Mouse (Mus musculus) lung, embryonic 14.5 days (tissue): ENCODE data around the gene Noxo1. TPM values are rescaled to one million over a fixed set of nuclear protein-coding genes. Genes with fewer than 3 reads are reported as not detected.

Source experiments
- ATAC-seq: fragments of 200-750 bp; cut with Nextera tagmentation; 2 replicates; pipeline ENCODE4 v1.8.0; 2017; ENCODE audit warnings: mild to moderate bottlenecking, moderate TSS enrichment, moderate library complexity; ENCODE audit not compliant: insufficient read depth
- DNase-seq: peaks from one replicate; pipeline ENCODE4 v3.0.0-alpha.2; 2015
- H3K27ac ChIP-seq: fragments of 300-500 bp; sonication (generic); 2 replicates; pipeline ENCODE4 v1.5.1; 2014; ENCODE audit warnings: low read depth, mild to moderate bottlenecking, moderate library complexity
- H3K27me3 ChIP-seq: fragments of 300-500 bp; sonication (generic); 2 replicates; pipeline ENCODE4 v1.6.1; 2014; ENCODE audit warnings: low read length, control low read depth; ENCODE audit not compliant: insufficient read depth
- H3K36me3 ChIP-seq: fragments of 300-500 bp; sonication (generic); 2 replicates; pipeline ENCODE4 v1.6.1; 2014; ENCODE audit warnings: control low read depth; ENCODE audit not compliant: insufficient read depth
- H3K4me1 ChIP-seq: fragments of 300-500 bp; sonication (generic); 2 replicates; pipeline ENCODE4 v1.6.1; 2014; ENCODE audit warnings: antibody characterized with exemption, control low read depth; ENCODE audit not compliant: insufficient read depth
- H3K4me2 ChIP-seq: fragments of 300-500 bp; sonication (generic); 2 replicates; pipeline ENCODE4 v1.6.1; 2014; ENCODE audit warnings: mild to moderate bottlenecking
- H3K4me3 ChIP-seq: fragments of 300-500 bp; sonication (generic); 2 replicates; pipeline ENCODE4 v1.5.1; 2014; ENCODE audit warnings: low read depth, low read length
- H3K9ac ChIP-seq: fragments of 300-500 bp; sonication (generic); 2 replicates; pipeline ENCODE4 v1.6.1; 2014
- H3K9me3 ChIP-seq: fragments of 300-500 bp; sonication (generic); 2 replicates; pipeline ENCODE4 v1.6.1; 2016; ENCODE audit warnings: low read depth, low read length, control low read depth
- CTCF ChIP-seq: IDR thresholded peaks from 2 replicates; pipeline ENCODE4 v1.5.1; 2016; ENCODE audit warnings: antibody characterized with exemption, low read depth
- WGBS: fragments of 180-500 bp; shearing (Covaris S2); extraction: QIAGEN DNeasy Blood & Tissue Kit; methylation state at CpG from one replicate; pipeline ENCODE4 v1.1.7; 2014; 5-methylcytosine and 5-hydroxymethylcytosine counted together
- polyA plus RNA-seq: library from polyadenylated mRNA; unstranded; fragments of >200 nt; fragmentation: Nextera tagmentation; extraction: Ambion mirVana; gene quantifications from 2 replicates; pipeline ENCODE4 v1.2.1, GENCODE M21; 2014

The Noxo1 gene
- polyA plus RNA-seq, 1 experiment from 2014 or later, result 3.5 TPM

- TF ChIP-seq CTCF, result no peak
These were observed 26.3 kb downstream of the Noxo1 start for GRCm38 (mm10) chr17:24722220-24722924.

GRCm38 (mm10) chr17:24723122-24723880 is 27.3 kb downstream of the Noxo1 start:
- Histone ChIP-seq H3K4me2 (peak overlapping the region; percentile 86), H3K4me1 (0 out of 2 replicates have a peak, but pooled peaks cover 9% of the 10 kb centered on the region), H3K27ac (peak overlapping the region; percentile 71; the same call in 1 of the 2 replicates), H3K36me3 (peaks cover 28% of the 10 kb centered on the region), H3K9ac (peak overlapping the region; percentile 83), H3K4me3 (peak overlapping the region; percentile 90), H3K9me3 (no peaks in the 10 kb centered on the region), H3K27me3 (no peaks in the 10 kb centered on the region)
- under 1% methylated on average over 12 of the region's 12 CpGs for whole genome bisulfite sequencing
- ATAC-seq (no peak), DNase-seq (no peak)
- no peak for TF ChIP-seq CTCF

More at GRCm38 (mm10) chr17:24722220-24722924, 26.3 kb downstream of the Noxo1 start:
- H3K36me3 ChIP-seq, result peaks cover 29% of the 10 kb centered on the region
- peak overlapping the region; percentile 19; the same call in 1 of the 2 replicates for H3K9ac ChIP-seq
- H3K4me2 ChIP-seq, result peak overlapping the region; percentile 86
- no peaks in the 10 kb centered on the region for H3K27me3 ChIP-seq
- peak; percentile 17 for DNase-seq
- no peak for ATAC-seq
- no peak overlapping the region for H3K27ac ChIP-seq
- H3K4me3 ChIP-seq, result peak overlapping the region; percentile 90
- 0 out of 2 replicates have a peak, but pooled peaks cover 9% of the 10 kb centered on the region for H3K4me1 ChIP-seq
- 30% methylated on average over 13 of the region's 13 CpGs for WGBS
- H3K9me3 ChIP-seq, result no peaks in the 10 kb centered on the region

GRCm38 (mm10) chr17:24723881-24724180 is 27.8 kb downstream of the Noxo1 start:
- H3K9ac ChIP-seq, result peak overlapping the region; percentile 83
- ATAC-seq, result no peak
- TF ChIP-seq CTCF, result no peak
- H3K4me1 ChIP-seq, result 0 out of 2 replicates have a peak, but pooled peaks cover 5% of the 10 kb centered on the region
- DNase-seq, result peak; percentile 12
- under 1% methylated on average over 15 of the region's 15 CpGs for WGBS
- H3K4me2 ChIP-seq, result peak overlapping the region; percentile 86
- no peaks in the 10 kb centered on the region for H3K27me3 ChIP-seq
- H3K36me3 ChIP-seq, result peaks cover 23% of the 10 kb centered on the region
- no peaks in the 10 kb centered on the region for H3K9me3 ChIP-seq
- peak overlapping the region; percentile 71; the same call in 1 of the 2 replicates for H3K27ac ChIP-seq
- peak overlapping the region; percentile 90 for H3K4me3 ChIP-seq

GRCm38 (mm10) chr17:24724184-24724583 is 28.1 kb downstream of the Noxo1 start, which contains the start of gene Ndufb10:
Gene Ndufb10, minus strand, starts transcription at chr17:24724478.
- DNase-seq, result peak; percentile 99
- WGBS, result under 1% methylated on average over 30 of the region's 30 CpGs
- H3K27me3 ChIP-seq, result no peaks in the 10 kb centered on the region
- no peaks in the 10 kb centered on the region for H3K9me3 ChIP-seq
- peak within 1 kb of the TSS; percentile 86 for H3K4me2 ChIP-seq
- H3K36me3 ChIP-seq, result peaks cover 23% of the 10 kb centered on the region
- TF ChIP-seq CTCF, result peak; percentile 98
- ATAC-seq, result peak; percentile 80
- H3K9ac ChIP-seq, result peak within 1 kb of the TSS; percentile 83
- peak within 1 kb of the TSS; percentile 71 for H3K27ac ChIP-seq
- H3K4me1 ChIP-seq, result 0 out of 2 replicates have a peak, but pooled peaks cover 5% of the 10 kb centered on the region
- H3K4me3 ChIP-seq, result peak within 1 kb of the TSS; percentile 90

GRCm38 (mm10) chr17:24725637-24726390 is 29.8 kb downstream of the Noxo1 start:
- no peak for DNase-seq
- no peak overlapping the region for H3K4me3 ChIP-seq
- H3K36me3 ChIP-seq, result peaks cover 19% of the 10 kb centered on the region
- H3K9me3 ChIP-seq, result no peaks in the 10 kb centered on the region
- no peak overlapping the region for H3K4me2 ChIP-seq
- H3K9ac ChIP-seq, result no peak overlapping the region
- no peak for TF ChIP-seq CTCF
- ATAC-seq, result no peak
- no peak overlapping the region for H3K27ac ChIP-seq
- 71% methylated on average over 3 of the region's 3 CpGs for WGBS
- H3K4me1 ChIP-seq, result 0 out of 2 replicates have a peak, but pooled peaks cover 5% of the 10 kb centered on the region
- no peaks in the 10 kb centered on the region for H3K27me3 ChIP-seq

GRCm38 (mm10) chr17:24727618-24728017 is 31.6 kb downstream of the Noxo1 start, which contains the start of gene Rpl3l:
Gene Rpl3l, plus strand, starts transcription at chr17:24727820.
- no peaks in the 10 kb centered on the region for H3K27me3 ChIP-seq
- H3K36me3 ChIP-seq, result peaks cover 2% of the 10 kb centered on the region
- no peak within 1 kb of the TSS for H3K27ac ChIP-seq
- TF ChIP-seq CTCF, result no peak
- H3K4me2 ChIP-seq, result no peak within 1 kb of the TSS
- no peaks in the 10 kb centered on the region for H3K9me3 ChIP-seq
- DNase-seq, result no peak
- 69% methylated on average over 2 of the region's 2 CpGs for WGBS
- no peak within 1 kb of the TSS for H3K4me3 ChIP-seq
- no peak for ATAC-seq
- H3K9ac ChIP-seq, result no peak within 1 kb of the TSS
- H3K4me1 ChIP-seq, result 0 out of 2 replicates have a peak, but pooled peaks cover 2% of the 10 kb centered on the region
